ENCODE assay signal across 13 mouse cellular contexts in genomic region chr14:103529733-103530367, GRCm38 (mm10). TPM values are rescaled to one million over a fixed set of nuclear protein-coding genes. Genes with fewer than 3 reads are reported as not detected.
A peak's percentile ranks its signal among the peaks of the same experiment; 100 is the strongest.
DNase-seq lines count a peak whose midpoint lies in the region; ATAC-seq and TF ChIP-seq lines count a peak whose summit lies in the region.
"Had no signal": no experiment of that assay in that cellular context is flagged by ENCODE, and none has a peak within 500 bp of the region (broad histone marks: within the 10 kb centered on the region; RNA-seq: fewer than 3 reads in every experiment).

No protein-coding gene starts in this region.

- H3K4me2 ChIP-seq in hindbrain, postnatal 0 days (ENCODE audit: low read depth, low read length): no peak overlapping the region
- H3K4me2 ChIP-seq in hindbrain, embryonic 14.5 days (replicated peaks): peak overlapping the region; percentile 24
- H3K4me2 ChIP-seq in midbrain, postnatal 0 days (ENCODE audit: low read depth, low read length, poor library complexity, severe bottlenecking): no peak overlapping the region
- H3K4me2 ChIP-seq: heart, embryonic 12.5 days; intestine, embryonic 15.5 days had no signal

- no peak overlapping the region for H3K9ac ChIP-seq in hindbrain, postnatal 0 days (replicated peaks; ENCODE audit: low read length)
- no peak overlapping the region for H3K9ac ChIP-seq in hindbrain, embryonic 14.5 days
- H3K9ac ChIP-seq in midbrain, postnatal 0 days (replicated peaks; ENCODE audit: low read length, poor library complexity, severe bottlenecking): no peak overlapping the region
- H3K9ac ChIP-seq: heart, embryonic 12.5 days; intestine, embryonic 15.5 days had no signal

- no peaks in the 10 kb centered on the region for H3K36me3 ChIP-seq in hindbrain, embryonic 10.5 days
- H3K36me3 ChIP-seq in hindbrain, postnatal 0 days (ENCODE audit: insufficient read depth, low read length): no peaks in the 10 kb centered on the region
- no peaks in the 10 kb centered on the region for H3K36me3 ChIP-seq in hindbrain, embryonic 14.5 days (replicated peaks; ENCODE audit: control insufficient read depth, insufficient read depth)
- no peaks in the 10 kb centered on the region for H3K36me3 ChIP-seq in midbrain, postnatal 0 days (ENCODE audit: insufficient read depth, low read length)
- H3K36me3 ChIP-seq: heart, embryonic 12.5 days; intestine, embryonic 15.5 days had no signal

- peaks cover 10% of the 10 kb centered on the region; the same call in 1 of the 2 replicates for H3K9me3 ChIP-seq in hindbrain, embryonic 10.5 days
- H3K9me3 ChIP-seq in hindbrain, postnatal 0 days (ENCODE audit: low read length): 0 out of 2 replicates have a peak, but pooled peaks cover 4% of the 10 kb centered on the region
- H3K9me3 ChIP-seq in hindbrain, embryonic 14.5 days (ENCODE audit: control insufficient read depth, low read length): no peaks in the 10 kb centered on the region
- 0 out of 2 replicates have a peak, but pooled peaks cover 3% of the 10 kb centered on the region for H3K9me3 ChIP-seq in midbrain, postnatal 0 days (ENCODE audit: low read length)
- H3K9me3 ChIP-seq: intestine, embryonic 15.5 days had no signal

- DNase-seq in hindbrain, embryonic 10.5 days (ENCODE audit: low spot score): no peak
- DNase-seq in hindbrain, postnatal 0 days (ENCODE audit: low spot score): no peak
- peak; percentile 40 for DNase-seq in embryo, embryonic 10.5 days (ENCODE audit: low spot score)
- no peak for DNase-seq in hindbrain, embryonic 14.5 days (ENCODE audit: low spot score)
- peak; percentile 12 for DNase-seq in midbrain, postnatal 0 days (ENCODE audit: low spot score)
- no peak for DNase-seq in spleen, postnatal 4 days (ENCODE audit: low spot score in 2 of 2)
- DNase-seq: kidney, postnatal 4 days; lung, adult 2 months; lung, postnatal 4 days had no signal

- no peaks in the 10 kb centered on the region for H3K27me3 ChIP-seq in hindbrain, embryonic 10.5 days (ENCODE audit: insufficient read depth, poor library complexity, severe bottlenecking)
- H3K27me3 ChIP-seq in hindbrain, postnatal 0 days (ENCODE audit: insufficient read depth, low read length): no peaks in the 10 kb centered on the region
- H3K27me3 ChIP-seq in hindbrain, embryonic 14.5 days (ENCODE audit: control insufficient read depth, insufficient read depth, low read length): no peaks in the 10 kb centered on the region
- no peaks in the 10 kb centered on the region for H3K27me3 ChIP-seq in midbrain, postnatal 0 days (ENCODE audit: insufficient read depth, low read length)
- H3K27me3 ChIP-seq: heart, embryonic 12.5 days; intestine, embryonic 15.5 days had no signal

- no peak for ATAC-seq in hindbrain, postnatal 0 days
- ATAC-seq in hindbrain, embryonic 14.5 days (ENCODE audit: low FRiP score): peak; percentile 17; the same call in 1 of the 2 replicates
- no peak for ATAC-seq in midbrain, postnatal 0 days (ENCODE audit: low FRiP score)
- no peak for ATAC-seq in activated CD4-positive, CD25-positive, alpha-beta regulatory T cell, adult 4 months
- ATAC-seq: intestine, embryonic 15.5 days had no signal

- H3K4me3 ChIP-seq in hindbrain, embryonic 10.5 days: peak overlapping the region; percentile 25
- no peak overlapping the region for H3K4me3 ChIP-seq in hindbrain, postnatal 0 days (ENCODE audit: low read length)
- H3K4me3 ChIP-seq in hindbrain, embryonic 14.5 days (replicated peaks; ENCODE audit: low read length): no peak overlapping the region
- H3K4me3 ChIP-seq in midbrain, postnatal 0 days (ENCODE audit: low read depth, low read length): no peak overlapping the region
- H3K4me3 ChIP-seq: heart, embryonic 12.5 days; intestine, embryonic 15.5 days had no signal

- peaks cover 11% of the 10 kb centered on the region for H3K4me1 ChIP-seq in hindbrain, embryonic 10.5 days (replicated peaks)
- 0 out of 2 replicates have a peak, but pooled peaks cover 4% of the 10 kb centered on the region for H3K4me1 ChIP-seq in hindbrain, postnatal 0 days (ENCODE audit: insufficient read depth, low read length)
- H3K4me1 ChIP-seq in hindbrain, embryonic 14.5 days (replicated peaks; ENCODE audit: control insufficient read depth, insufficient read depth, low read length): 0 out of 2 replicates have a peak, but pooled peaks cover 6% of the 10 kb centered on the region
- H3K4me1 ChIP-seq in midbrain, postnatal 0 days (ENCODE audit: insufficient read depth, low read length): no peaks in the 10 kb centered on the region
- H3K4me1 ChIP-seq: heart, embryonic 12.5 days; intestine, embryonic 15.5 days had no signal

- H3K27ac ChIP-seq in hindbrain, embryonic 10.5 days: peak overlapping the region; percentile 74
- H3K27ac ChIP-seq in hindbrain, postnatal 0 days: no peak overlapping the region
- H3K27ac ChIP-seq in hindbrain, embryonic 14.5 days: no peak overlapping the region
- no peak overlapping the region for H3K27ac ChIP-seq in midbrain, postnatal 0 days (ENCODE audit: low read depth, low read length)
- H3K27ac ChIP-seq: intestine, embryonic 15.5 days had no signal

- TF ChIP-seq CTCF in hindbrain, postnatal 0 days (IDR thresholded peaks at IDR 0.05; ENCODE audit: low read depth): no peak
- TF ChIP-seq CTCF in midbrain, postnatal 0 days (IDR thresholded peaks at IDR 0.05): no peak

- WGBS in hindbrain, embryonic 10.5 days: 33% methylated on average over 13 of the region's 13 CpGs
- WGBS in hindbrain, postnatal 0 days: 17% methylated on average over 13 of the region's 13 CpGs
- 18% methylated on average over 13 of the region's 13 CpGs for WGBS in hindbrain, embryonic 14.5 days
- WGBS in midbrain, postnatal 0 days: 30% methylated on average over 13 of the region's 13 CpGs

RNA-seq across cellular contexts. Expression of gene Scel, which starts 16.7 kb away (rescaled TPM):
- polyA plus RNA-seq in hindbrain, embryonic 10.5 days (2016; fragmentation: Nextera tagmentation; extraction: Ambion mirVana): 0.16 and 0.24 TPM in 2 replicates
- 0.14 and 0.42 TPM in 2 replicates for total RNA-seq in hindbrain, postnatal 0 days (2014; rRNA removed)
- polyA plus RNA-seq in hindbrain, postnatal 0 days (2015; fragmentation: Nextera tagmentation; extraction: Ambion mirVana): 0.35 and 0.44 TPM in 2 replicates
- 0.10 and 0.36 TPM in 2 replicates for polyA plus RNA-seq in hindbrain, embryonic 14.5 days (2014; fragmentation: Nextera tagmentation; extraction: Ambion mirVana)
- total RNA-seq in midbrain, postnatal 0 days (2014; rRNA removed): 0.33 TPM in 1 of 2 replicates, not detected in the other
- 0.13 and 0.26 TPM in 2 replicates for polyA plus RNA-seq in midbrain, postnatal 0 days (2015; fragmentation: Nextera tagmentation; extraction: Ambion mirVana)
- polyA plus RNA-seq in activated CD4-positive, CD25-positive, alpha-beta regulatory T cell, adult 4 months (2017; shearing (Covaris generic)): not detected
- total RNA-seq: liver, adult 2 months had no signal
- polyA plus RNA-seq: liver, adult 2 months had no signal

Comparison
In these comparisons a context has a peak if more than half of its experiments do, and no peak if none do; other contexts are left out.
1. DNase-seq: peak in embryo, embryonic 10.5 days (single experiment) and midbrain, postnatal 0 days (single experiment); none in hindbrain, embryonic 10.5 days (single experiment), hindbrain, postnatal 0 days (single experiment), hindbrain, embryonic 14.5 days (single experiment) and spleen, postnatal 4 days (0 of 2).